Mouse (Mus musculus) neural tube, embryonic 12.5 days (tissue): ENCODE results near the gene Col6a3. TPM values are rescaled to one million over a fixed set of nuclear protein-coding genes. Genes with fewer than 3 reads are reported as not detected.

Source experiments
- ATAC-seq: fragments of 200-750 bp; cut with Nextera tagmentation; 2 replicates; pipeline ENCODE4 v1.8.0; 2017; ENCODE audit warnings: low read depth, mild to moderate bottlenecking, moderate TSS enrichment, moderate library complexity; ENCODE audit not compliant: low FRiP score
- H3K27ac ChIP-seq: fragments of 300-500 bp; sonication (generic); 2 replicates; pipeline ENCODE4 v1.5.1; 2016
- H3K27me3 ChIP-seq: fragments of 300-500 bp; sonication (generic); replicated peaks from 2 replicates; pipeline ENCODE4 v1.6.1; 2016; ENCODE audit warnings: mild to moderate bottlenecking
- H3K36me3 ChIP-seq: fragments of 300-500 bp; sonication (generic); 2 replicates; pipeline ENCODE4 v1.6.1; 2016; ENCODE audit warnings: mild to moderate bottlenecking
- H3K4me1 ChIP-seq: fragments of 300-500 bp; sonication (generic); 2 replicates; pipeline ENCODE4 v1.6.1; 2016
- H3K4me2 ChIP-seq: fragments of 300-500 bp; sonication (generic); replicated peaks from 2 replicates; pipeline ENCODE4 v1.6.1; 2016; ENCODE audit warnings: mild to moderate bottlenecking
- H3K4me3 ChIP-seq: fragments of 300-500 bp; sonication (generic); 2 replicates; pipeline ENCODE4 v1.5.1; 2016
- H3K9ac ChIP-seq: fragments of 300-500 bp; sonication (generic); 2 replicates; pipeline ENCODE4 v1.6.1; 2016; ENCODE audit warnings: mild to moderate bottlenecking
- H3K9me3 ChIP-seq: fragments of 300-500 bp; sonication (generic); 2 replicates; pipeline ENCODE4 v1.6.1; 2016; ENCODE audit warnings: mild to moderate bottlenecking
- WGBS: fragments of 180-500 bp; shearing (Covaris S2); methylation state at CpG from one replicate; pipeline ENCODE4 v1.1.7; 2016; 5-methylcytosine and 5-hydroxymethylcytosine counted together
- polyA plus RNA-seq: library from polyadenylated mRNA; unstranded; fragments of >200 nt; fragmentation: Nextera tagmentation; extraction: Ambion mirVana; gene quantifications from 2 replicates; pipeline ENCODE4 v1.2.1, GENCODE M21; 2016

The Col6a3 gene
- polyA plus RNA-seq, 1 experiment from 2014 or later: 14.6 TPM

- Histone ChIP-seq H3K27me3 (no peaks in the 10 kb centered on the region), H3K27ac (peak overlapping the region; percentile 11), H3K9me3 (no peaks in the 10 kb centered on the region), H3K4me1 (peaks cover 17% of the 10 kb centered on the region), H3K4me3 (peak overlapping the region; percentile 21; the same call in 1 of the 2 replicates), H3K36me3 (no peaks in the 10 kb centered on the region), H3K9ac (peak overlapping the region; percentile 46), H3K4me2 (peak overlapping the region; percentile 55)
- peak; percentile 93 for ATAC-seq
- WGBS: 1% methylated on average over 14 of the region's 14 CpGs
These were observed 99.8 kb downstream of the Col6a3 start for GRCm38 (mm10) chr1:90743941-90744386.

GRCm38 (mm10) chr1:90743445-90743844, 100.3 kb downstream of the Col6a3 start:
- no peaks in the 10 kb centered on the region for H3K9me3 ChIP-seq
- H3K27ac ChIP-seq: no peak overlapping the region
- peak overlapping the region; percentile 55 for H3K4me2 ChIP-seq
- no peaks in the 10 kb centered on the region for H3K27me3 ChIP-seq
- 84% methylated on average over 1 of the region's 1 CpGs for WGBS
- peaks cover 17% of the 10 kb centered on the region for H3K4me1 ChIP-seq
- no peak overlapping the region for H3K9ac ChIP-seq
- H3K36me3 ChIP-seq: no peaks in the 10 kb centered on the region
- peak; percentile 52; the same call in 1 of the 2 replicates for ATAC-seq
- no peak overlapping the region for H3K4me3 ChIP-seq

DNA sequence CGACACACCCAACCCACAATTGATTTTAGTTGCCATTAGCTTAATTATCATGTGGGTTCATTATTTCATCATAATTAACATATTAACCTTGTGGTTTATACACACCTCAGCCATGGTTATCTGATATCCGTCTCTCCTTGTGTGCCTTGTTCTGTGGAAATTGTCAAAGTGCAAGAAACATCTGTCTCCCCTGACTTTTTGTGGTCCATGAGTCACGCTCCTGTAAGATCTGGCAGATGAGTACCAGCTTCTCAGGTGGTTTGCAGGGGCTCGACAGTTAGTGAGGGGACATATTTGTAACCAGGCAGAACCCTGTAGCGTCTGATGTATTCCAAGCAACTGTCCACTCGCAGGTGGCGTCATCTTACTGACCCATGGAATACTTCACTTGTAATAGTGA, 101.1 kb downstream of the Col6a3 start:
- 83% methylated on average over 7 of the region's 7 CpGs for WGBS
- Histone ChIP-seq H3K9me3 (no peaks in the 10 kb centered on the region), H3K4me3 (no peak overlapping the region), H3K9ac (no peak overlapping the region), H3K4me2 (no peak overlapping the region), H3K4me1 (peaks cover 17% of the 10 kb centered on the region), H3K27ac (no peak overlapping the region), H3K36me3 (no peaks in the 10 kb centered on the region), H3K27me3 (no peaks in the 10 kb centered on the region)
- no peak for ATAC-seq

DNA sequence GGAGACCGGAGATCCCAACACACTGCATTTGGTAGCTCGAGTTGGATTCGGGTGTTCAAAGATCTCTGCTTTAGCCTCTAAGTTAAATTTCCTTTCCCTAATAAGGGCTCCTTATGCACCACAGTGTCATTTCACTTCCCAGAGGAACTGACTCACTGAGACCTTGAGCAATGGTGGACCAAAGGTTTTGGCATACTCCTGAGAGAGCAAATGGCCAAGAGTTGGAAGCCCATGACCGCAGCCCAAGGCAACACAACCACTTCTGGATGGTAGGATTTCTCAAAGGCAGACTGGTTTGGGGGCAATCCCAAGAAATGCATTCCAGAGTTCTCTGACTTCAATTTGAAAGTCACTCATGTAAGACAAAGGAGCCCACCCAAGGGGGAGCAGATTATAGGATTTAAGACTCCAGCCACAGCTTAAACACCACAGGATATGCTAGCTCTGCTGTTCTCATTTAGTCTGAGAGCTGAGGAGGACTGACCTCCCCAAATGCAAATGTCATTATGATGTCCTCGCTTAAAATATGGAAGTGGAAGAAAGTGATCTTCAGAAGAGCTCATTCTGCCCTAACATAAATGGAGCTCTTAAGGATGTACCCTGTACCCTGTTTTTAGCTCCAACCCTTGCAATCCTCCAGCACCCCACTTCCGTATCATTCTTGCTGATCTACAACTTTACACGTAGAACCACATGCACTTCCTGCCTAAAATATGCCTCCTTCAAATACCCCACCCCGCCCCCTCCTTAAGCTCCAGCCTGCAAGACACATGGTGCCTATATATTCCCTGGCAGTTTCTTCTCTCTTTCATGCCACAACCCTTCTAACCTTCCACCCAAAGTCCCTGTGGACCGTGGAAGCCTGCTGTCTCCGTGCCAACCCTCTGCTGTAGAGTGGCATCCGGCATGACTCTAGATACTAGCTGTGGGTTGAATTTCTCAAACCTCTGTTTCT, 103.3 kb downstream of the Col6a3 start:
- Histone ChIP-seq H3K4me2 (no peak overlapping the region), H3K4me3 (no peak overlapping the region), H3K36me3 (no peaks in the 10 kb centered on the region), H3K4me1 (peaks cover 17% of the 10 kb centered on the region), H3K9me3 (no peaks in the 10 kb centered on the region), H3K27me3 (no peaks in the 10 kb centered on the region), H3K27ac (no peak overlapping the region), H3K9ac (no peak overlapping the region)
- 84% methylated on average over 11 of the region's 11 CpGs for WGBS
- ATAC-seq: no peak

GRCm38 (mm10) chr1:90738913-90739312, 104.9 kb downstream of the Col6a3 start:
- Histone ChIP-seq H3K36me3 (no peaks in the 10 kb centered on the region), H3K9ac (no peak overlapping the region), H3K27me3 (no peaks in the 10 kb centered on the region), H3K9me3 (no peaks in the 10 kb centered on the region), H3K4me2 (no peak overlapping the region), H3K4me1 (peaks cover 7% of the 10 kb centered on the region), H3K27ac (no peak overlapping the region), H3K4me3 (no peak overlapping the region)
- WGBS: 93% methylated on average over 2 of the region's 2 CpGs
- ATAC-seq: no peak

DNA sequence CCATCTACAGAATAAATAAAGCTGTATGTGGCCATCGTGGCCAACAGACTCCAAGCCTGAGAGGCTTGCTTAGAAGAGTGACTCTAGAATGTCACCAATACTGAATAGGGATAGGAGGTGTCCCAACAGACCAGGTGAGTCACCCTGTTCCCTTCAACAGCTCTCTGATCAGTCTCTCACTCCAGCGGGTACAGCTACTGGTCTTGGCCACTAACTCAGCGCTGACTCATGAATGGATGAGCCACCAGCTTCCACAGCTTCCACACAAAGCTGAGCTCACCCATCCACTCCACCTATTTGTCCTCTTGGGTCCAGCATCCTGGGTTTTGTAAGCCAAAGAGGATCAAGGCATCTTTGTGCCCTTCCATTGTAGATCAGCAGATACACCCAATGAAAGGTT, 114.3 kb downstream of the Col6a3 start:
- 86% methylated on average over 3 of the region's 3 CpGs for WGBS
- H3K9ac ChIP-seq: no peak overlapping the region
- ATAC-seq: no peak
- no peak overlapping the region for H3K4me2 ChIP-seq
- no peaks in the 10 kb centered on the region for H3K27me3 ChIP-seq
- no peaks in the 10 kb centered on the region for H3K36me3 ChIP-seq
- H3K9me3 ChIP-seq: no peaks in the 10 kb centered on the region
- H3K4me3 ChIP-seq: no peak overlapping the region
- peaks cover 14% of the 10 kb centered on the region for H3K4me1 ChIP-seq
- no peak overlapping the region for H3K27ac ChIP-seq

GRCm38 (mm10) chr1:90723754-90724153, 120.0 kb downstream of the Col6a3 start:
- H3K4me3 ChIP-seq: no peak overlapping the region
- no peak overlapping the region for H3K9ac ChIP-seq
- H3K27ac ChIP-seq: no peak overlapping the region
- no peak for ATAC-seq
- no peaks in the 10 kb centered on the region for H3K27me3 ChIP-seq
- H3K9me3 ChIP-seq: no peaks in the 10 kb centered on the region
- H3K36me3 ChIP-seq: no peaks in the 10 kb centered on the region
- no peaks in the 10 kb centered on the region for H3K4me1 ChIP-seq
- H3K4me2 ChIP-seq: no peak overlapping the region

DNA sequence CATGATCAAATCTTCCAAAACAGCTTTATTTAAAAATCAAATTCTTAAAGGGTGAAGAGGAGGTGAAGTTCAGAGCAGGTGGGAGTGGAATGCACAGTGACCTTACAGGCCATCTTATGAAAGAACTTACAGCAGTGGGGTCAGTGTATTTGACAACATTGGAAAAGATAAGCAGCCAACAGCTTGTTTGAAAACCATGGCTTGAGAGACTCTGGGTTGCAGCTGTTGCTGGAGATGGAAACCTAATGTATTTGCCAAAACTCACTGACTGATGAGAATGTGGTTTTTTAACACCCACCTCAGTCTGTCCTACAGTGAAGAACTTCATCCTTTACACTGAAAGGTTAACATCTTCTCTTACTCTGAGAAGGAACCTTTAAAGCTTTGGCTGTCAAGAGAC, 120.4 kb downstream of the Col6a3 start:
- no peaks in the 10 kb centered on the region for H3K27me3 ChIP-seq
- no peaks in the 10 kb centered on the region for H3K4me1 ChIP-seq
- no peaks in the 10 kb centered on the region for H3K36me3 ChIP-seq
- no peak overlapping the region for H3K4me2 ChIP-seq
- H3K9ac ChIP-seq: no peak overlapping the region
- ATAC-seq: no peak
- no peak overlapping the region for H3K4me3 ChIP-seq
- no peaks in the 10 kb centered on the region for H3K9me3 ChIP-seq
- no peak overlapping the region for H3K27ac ChIP-seq

- no peak for ATAC-seq
- no peaks in the 10 kb centered on the region for H3K36me3 ChIP-seq
These were observed 121.8 kb downstream of the Col6a3 start for GRCm38 (mm10) chr1:90722021-90722420.

GRCm38 (mm10) chr1:90720610-90721241, 123.0 kb downstream of the Col6a3 start:
- H3K4me2 ChIP-seq: no peak overlapping the region

More at GRCm38 (mm10) chr1:90722021-90722420, 121.8 kb downstream of the Col6a3 start:
- H3K4me1 ChIP-seq: no peaks in the 10 kb centered on the region
- no peaks in the 10 kb centered on the region for H3K9me3 ChIP-seq
- no peaks in the 10 kb centered on the region for H3K27me3 ChIP-seq
- no peak overlapping the region for H3K4me2 ChIP-seq
- H3K27ac ChIP-seq: no peak overlapping the region
- H3K4me3 ChIP-seq: no peak overlapping the region
- H3K9ac ChIP-seq: no peak overlapping the region

GRCm38 (mm10) chr1:90718826-90719550, 124.8 kb downstream of the Col6a3 start:
- H3K9ac ChIP-seq: no peak overlapping the region
- H3K4me1 ChIP-seq: no peaks in the 10 kb centered on the region
- no peak for ATAC-seq
- no peak overlapping the region for H3K4me2 ChIP-seq
- H3K27ac ChIP-seq: no peak overlapping the region
- H3K4me3 ChIP-seq: no peak overlapping the region
- no peaks in the 10 kb centered on the region for H3K36me3 ChIP-seq
- H3K9me3 ChIP-seq: no peaks in the 10 kb centered on the region
- H3K27me3 ChIP-seq: no peaks in the 10 kb centered on the region
- 88% methylated on average over 6 of the region's 6 CpGs for WGBS

More at GRCm38 (mm10) chr1:90720610-90721241, 123.0 kb downstream of the Col6a3 start:
- Histone ChIP-seq H3K27ac (no peak overlapping the region), H3K9me3 (no peaks in the 10 kb centered on the region), H3K9ac (no peak overlapping the region), H3K4me1 (no peaks in the 10 kb centered on the region), H3K36me3 (no peaks in the 10 kb centered on the region), H3K4me3 (no peak overlapping the region), H3K27me3 (no peaks in the 10 kb centered on the region)
- no peak for ATAC-seq
- WGBS: 68% methylated on average over 7 of the region's 7 CpGs

DNA sequence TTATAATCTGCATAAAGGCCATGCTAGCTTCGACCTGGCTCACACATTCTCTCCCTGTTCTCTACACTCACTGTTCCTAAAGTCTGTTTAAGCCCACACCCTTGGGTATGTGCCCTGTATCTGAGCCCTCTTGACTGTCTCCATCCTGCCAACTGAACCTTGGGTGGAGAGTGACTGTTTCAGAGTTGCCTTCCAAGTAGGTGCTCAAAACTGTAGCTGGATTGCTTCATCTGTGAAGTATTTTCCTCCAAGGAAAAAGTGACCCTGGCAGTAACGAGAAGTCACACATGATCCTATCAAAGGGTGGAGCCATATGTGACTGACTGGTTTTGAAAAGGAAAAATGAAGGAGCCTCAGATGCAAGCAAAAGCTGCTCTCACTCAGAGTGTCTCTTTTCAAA, 127.5 kb downstream of the Col6a3 start:
- Histone ChIP-seq H3K27ac (no peak overlapping the region), H3K4me1 (no peaks in the 10 kb centered on the region), H3K27me3 (no peaks in the 10 kb centered on the region), H3K4me2 (no peak overlapping the region), H3K4me3 (no peak overlapping the region), H3K9ac (no peak overlapping the region), H3K9me3 (no peaks in the 10 kb centered on the region), H3K36me3 (no peaks in the 10 kb centered on the region)
- WGBS: 79% methylated on average over 2 of the region's 2 CpGs
- no peak for ATAC-seq
